Mouse (Mus musculus) thymus, adult 2 months (tissue): ENCODE results near the gene Xrcc4.

ENCODE experiments used
- CTCF ChIP-seq: fragments of 200-500 bp; IDR thresholded peaks from 2 replicates; pipeline ENCODE4 v1.5.1; 2012; ENCODE audit warnings: mild to moderate bottlenecking, control low read depth, low read length, moderate library complexity, borderline replicate concordance; ENCODE audit not compliant: control insufficient read depth, poor library complexity, insufficient read depth; ENCODE audit errors: extremely low read depth
- POLR2A ChIP-seq: fragments of 200-500 bp; IDR thresholded peaks from 2 replicates; pipeline ENCODE4 v1.6.1; 2012; ENCODE audit warnings: mild to moderate bottlenecking, low read length, control low read depth, moderate library complexity; ENCODE audit not compliant: control insufficient read depth, poor library complexity, insufficient read depth; ENCODE audit errors: extremely low read depth

DNA sequence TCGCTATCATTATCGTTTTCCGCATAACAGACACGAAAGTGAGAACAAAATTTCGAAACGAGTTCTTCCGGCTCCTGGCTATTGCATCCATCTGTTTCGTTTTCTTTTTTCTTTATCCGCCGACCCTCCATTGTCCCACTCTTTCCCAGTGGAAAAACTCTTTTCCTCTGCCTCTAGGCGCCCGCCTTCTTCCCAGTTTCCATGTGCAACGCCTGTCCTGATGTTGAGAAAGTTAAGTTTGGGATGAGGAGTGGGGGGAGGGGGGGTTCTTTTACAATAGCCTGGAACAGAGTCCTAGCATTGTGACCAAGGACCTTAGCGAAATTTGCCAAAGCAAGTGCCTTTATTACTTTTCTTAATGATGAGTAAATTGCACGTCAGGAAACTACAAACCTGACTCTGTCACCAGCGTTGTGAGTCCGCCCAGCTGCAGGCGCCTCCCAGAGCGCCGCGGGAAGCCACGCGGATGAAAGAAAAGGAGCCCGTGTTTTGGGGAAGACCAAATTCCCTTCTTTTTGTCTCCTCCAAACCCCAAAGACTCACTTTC is 349.6 kb downstream of the Xrcc4 start:
- TF ChIP-seq POLR2A (no peak), CTCF (no peak)
